Mouse (Mus musculus) olfactory bulb, adult 2 months (tissue): ENCODE results near the gene Erbb4.

ENCODE experiments used
- CTCF ChIP-seq: fragments of 200-500 bp; IDR thresholded peaks from 2 replicates; pipeline ENCODE4 v1.5.1; 2012; ENCODE audit warnings: low read depth, mild to moderate bottlenecking, low read length, moderate library complexity; ENCODE audit not compliant: insufficient read depth
- POLR2A ChIP-seq: fragments of 200-500 bp; IDR thresholded peaks from 2 replicates; pipeline ENCODE4 v1.6.1; 2012; ENCODE audit warnings: mild to moderate bottlenecking, low read depth, low read length, moderate library complexity; ENCODE audit not compliant: insufficient read depth

- TF ChIP-seq POLR2A (no peak), CTCF (no peak)
These were observed 823.4 kb downstream of the Erbb4 start for GRCm38 (mm10) chr1:68284443-68284842.
